Mouse (Mus musculus): ENCODE results near the gene Phactr1.
"Not testable (repeated sequence)": the region's sequence is repeated elsewhere in the genome, so short reads cannot be mapped to it uniquely, and the experiment has no call there.

Phactr1 gene

GRCm38 (mm10) chr13:42934538-42935126, 254.2 kb downstream of the Phactr1 start:
- no peak for DNase-seq

GRCm38 (mm10) chr13:42937871-42938270, 257.4 kb downstream of the Phactr1 start:
- DNase-seq: no peak

GRCm38 (mm10) chr13:42938346-42938745, 257.9 kb downstream of the Phactr1 start:
- no peak for DNase-seq

- no peak for DNase-seq
Measured at GRCm38 (mm10) chr13:42940271-42940670, 259.8 kb downstream of the Phactr1 start.

GRCm38 (mm10) chr13:42944106-42944505, 263.7 kb downstream of the Phactr1 start:
- DNase-seq: no peak

GRCm38 (mm10) chr13:42945201-42945600, 264.8 kb downstream of the Phactr1 start:
- DNase-seq: not testable (repeated sequence)

- no peak for DNase-seq
Measured at GRCm38 (mm10) chr13:42948717-42949265, 268.4 kb downstream of the Phactr1 start.

- DNase-seq: no peak
Measured at GRCm38 (mm10) chr13:42949336-42949735, 268.9 kb downstream of the Phactr1 start.

GRCm38 (mm10) chr13:42950056-42950455, 269.6 kb downstream of the Phactr1 start:
- DNase-seq: no peak

- DNase-seq: no peak
Measured at GRCm38 (mm10) chr13:42952037-42952721, 271.8 kb downstream of the Phactr1 start.

GRCm38 (mm10) chr13:42953071-42953470, 272.6 kb downstream of the Phactr1 start:
- no peak for DNase-seq

GRCm38 (mm10) chr13:42954116-42954515, 273.7 kb downstream of the Phactr1 start:
- DNase-seq: no peak

GRCm38 (mm10) chr13:42956327-42956726, 275.9 kb downstream of the Phactr1 start:
- no peak for DNase-seq

GRCm38 (mm10) chr13:42957856-42958255, 277.4 kb downstream of the Phactr1 start:
- no peak for DNase-seq

GRCm38 (mm10) chr13:42958867-42959266, 278.4 kb downstream of the Phactr1 start:
- DNase-seq: no peak

GRCm38 (mm10) chr13:42961561-42961960, 281.1 kb downstream of the Phactr1 start:
- DNase-seq: no peak

- no peak for DNase-seq
Measured at GRCm38 (mm10) chr13:42968537-42968936, 288.1 kb downstream of the Phactr1 start.

GRCm38 (mm10) chr13:42973561-42973960, 293.1 kb downstream of the Phactr1 start:
- DNase-seq: peak; percentile 51

GRCm38 (mm10) chr13:42973961-42974360, 293.5 kb downstream of the Phactr1 start:
- DNase-seq: no peak

GRCm38 (mm10) chr13:42974506-42974905, 294.1 kb downstream of the Phactr1 start:
- no peak for DNase-seq

- DNase-seq: no peak
Measured at GRCm38 (mm10) chr13:42976144-42976543, 295.7 kb downstream of the Phactr1 start.

GRCm38 (mm10) chr13:42976967-42977366, 296.5 kb downstream of the Phactr1 start:
- DNase-seq: no peak

GRCm38 (mm10) chr13:42980581-42980980, 300.2 kb downstream of the Phactr1 start:
- DNase-seq: peak; percentile 51

- no peak for DNase-seq
Measured at GRCm38 (mm10) chr13:42982646-42983045, 302.2 kb downstream of the Phactr1 start.
